Mouse (Mus musculus): ENCODE data around the gene Pdss2.

DNA sequence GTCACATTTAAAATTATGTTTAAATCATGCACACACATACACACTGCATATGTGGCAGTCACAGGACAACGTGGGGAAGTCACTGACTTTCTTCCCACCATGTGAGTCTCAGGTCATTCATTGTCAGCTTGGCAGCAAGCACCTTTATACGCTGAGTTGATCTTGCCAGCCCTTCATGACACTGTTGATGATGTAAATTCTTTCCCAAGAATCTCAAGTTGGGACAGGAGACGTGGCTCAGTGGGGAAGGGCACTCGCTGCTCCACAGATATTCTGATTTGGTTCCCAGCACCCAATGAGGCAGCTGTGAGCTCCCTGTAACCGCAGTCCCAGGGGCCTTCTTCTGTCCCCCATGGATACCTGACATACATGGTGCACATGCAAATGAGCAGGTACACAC is 147.3 kb downstream of the Pdss2 start:
- no peak for TF ChIP-seq CTCF (IDR thresholded peaks at IDR 0.05; ENCODE audit: control insufficient read depth, insufficient read depth, insufficient replicate concordance, low read depth, low read length)
- TF ChIP-seq POLR2A (IDR thresholded peaks at IDR 0.05; ENCODE audit: control insufficient read depth, low read depth, low read length): no peak
